Mouse (Mus musculus) thymus, adult 2 months (tissue): ENCODE data around the gene 4933406M09Rik. TPM values are rescaled to one million over a fixed set of nuclear protein-coding genes. Genes with fewer than 3 reads are reported as not detected.

Source experiments
- DNase-seq: peaks from one replicate; pipeline ENCODE4 v3.0.0; 2021
- H3K27ac ChIP-seq: fragments of 200-500 bp; 2 replicates; pipeline ENCODE4 v1.5.1; 2012; ENCODE audit warnings: low read length, control low read depth; ENCODE audit not compliant: control insufficient read depth, insufficient read depth
- H3K27me3 ChIP-seq: fragments of 200-500 bp; 2 replicates; pipeline ENCODE4 v1.6.1; 2012; ENCODE audit warnings: mild to moderate bottlenecking, low read length, moderate library complexity, mixed read lengths; ENCODE audit not compliant: control insufficient read depth, insufficient read depth
- H3K36me3 ChIP-seq: fragments of 200-500 bp; 2 replicates; pipeline ENCODE4 v1.6.1; 2012; ENCODE audit warnings: mild to moderate bottlenecking, low read length, moderate library complexity; ENCODE audit not compliant: control insufficient read depth, insufficient read depth
- H3K4me1 ChIP-seq: fragments of 200-500 bp; replicated peaks from 2 replicates; pipeline ENCODE4 v1.6.1; 2012; ENCODE audit warnings: low read length; ENCODE audit not compliant: control insufficient read depth, insufficient read depth
- H3K4me3 ChIP-seq: fragments of 200-500 bp; 2 replicates; pipeline ENCODE4 v1.5.1; 2012; ENCODE audit warnings: mild to moderate bottlenecking, low read length, control low read depth, moderate library complexity; ENCODE audit not compliant: control insufficient read depth, insufficient read depth
- CTCF ChIP-seq: fragments of 200-500 bp; IDR thresholded peaks from 2 replicates; pipeline ENCODE4 v1.5.1; 2012; ENCODE audit warnings: mild to moderate bottlenecking, control low read depth, low read length, moderate library complexity, borderline replicate concordance; ENCODE audit not compliant: control insufficient read depth, poor library complexity, insufficient read depth; ENCODE audit errors: extremely low read depth
- POLR2A ChIP-seq: fragments of 200-500 bp; IDR thresholded peaks from 2 replicates; pipeline ENCODE4 v1.6.1; 2012; ENCODE audit warnings: mild to moderate bottlenecking, low read length, control low read depth, moderate library complexity; ENCODE audit not compliant: control insufficient read depth, poor library complexity, insufficient read depth; ENCODE audit errors: extremely low read depth
- WGBS: fragments of 180-500 bp; shearing (Covaris S2); methylation state at CpG from one replicate; pipeline ENCODE4 v1.1.7; 2018; 5-methylcytosine and 5-hydroxymethylcytosine counted together
- polyA plus RNA-seq: library from polyadenylated mRNA; depleted of rRNA; stranded (reverse); fragments of >200 nt; gene quantifications from 2 replicates; pipeline ENCODE4 v1.2.3, GENCODE M21; 2012; rRNA removed

4933406M09Rik gene
- polyA plus RNA-seq, 1 experiment: not detected

DNA sequence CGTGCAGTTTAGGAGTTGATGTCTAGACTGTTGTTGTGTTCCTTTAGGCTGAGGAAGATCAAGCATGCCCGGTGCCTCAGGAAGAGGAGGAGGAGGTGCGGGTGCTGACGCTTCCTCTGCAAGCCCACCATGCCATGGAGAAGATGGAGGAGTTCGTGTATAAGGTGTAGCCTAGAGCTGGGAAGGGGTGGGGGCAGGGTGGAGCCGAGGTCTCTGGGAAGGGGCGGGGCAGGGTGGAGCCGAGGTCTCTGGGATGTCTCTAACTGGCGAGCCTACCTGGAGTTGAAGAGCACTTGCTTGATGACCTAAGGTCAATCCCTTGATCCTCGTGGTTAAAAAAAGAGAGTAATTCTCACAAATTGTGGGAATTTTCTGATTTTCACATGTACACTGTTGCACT lies 38.2 kb downstream of the 4933406M09Rik start:
- peaks cover 56% of the 10 kb centered on the region for H3K36me3 ChIP-seq
- H3K4me1 ChIP-seq: no peaks in the 10 kb centered on the region
- whole genome bisulfite sequencing: 89% methylated on average over 10 of the region's 10 CpGs
- H3K27ac ChIP-seq: no peak overlapping the region
- no peak for TF ChIP-seq POLR2A
- no peak for TF ChIP-seq CTCF
- H3K4me3 ChIP-seq: no peak overlapping the region
- DNase-seq: no peak
- no peaks in the 10 kb centered on the region for H3K27me3 ChIP-seq

DNA sequence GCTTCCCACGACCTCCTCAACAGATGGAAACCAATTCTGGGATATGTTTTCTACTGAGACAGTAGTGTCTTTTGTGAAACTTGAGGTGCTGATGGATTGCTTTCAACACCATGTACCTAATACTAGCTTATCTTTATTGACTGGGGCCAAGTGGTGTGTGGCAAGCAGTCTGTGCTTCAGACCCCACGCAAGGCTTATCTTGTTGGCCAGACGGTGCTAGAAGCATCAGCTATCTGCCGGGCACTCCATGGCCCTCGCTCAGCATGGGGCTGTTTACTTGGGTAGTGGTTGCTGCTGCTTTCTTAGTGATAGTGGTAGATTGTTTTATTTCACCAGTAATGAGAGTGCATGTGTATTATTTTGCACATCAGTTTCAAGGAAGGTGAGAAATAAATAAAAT lies 40.5 kb downstream of the 4933406M09Rik start:
- Histone ChIP-seq H3K27me3 (no peaks in the 10 kb centered on the region), H3K4me1 (no peaks in the 10 kb centered on the region), H3K27ac (no peak overlapping the region), H3K36me3 (peaks cover 67% of the 10 kb centered on the region), H3K4me3 (no peak overlapping the region)
- no peak for TF ChIP-seq POLR2A
- DNase-seq: no peak
- WGBS: 95% methylated on average over 5 of the region's 5 CpGs

DNA sequence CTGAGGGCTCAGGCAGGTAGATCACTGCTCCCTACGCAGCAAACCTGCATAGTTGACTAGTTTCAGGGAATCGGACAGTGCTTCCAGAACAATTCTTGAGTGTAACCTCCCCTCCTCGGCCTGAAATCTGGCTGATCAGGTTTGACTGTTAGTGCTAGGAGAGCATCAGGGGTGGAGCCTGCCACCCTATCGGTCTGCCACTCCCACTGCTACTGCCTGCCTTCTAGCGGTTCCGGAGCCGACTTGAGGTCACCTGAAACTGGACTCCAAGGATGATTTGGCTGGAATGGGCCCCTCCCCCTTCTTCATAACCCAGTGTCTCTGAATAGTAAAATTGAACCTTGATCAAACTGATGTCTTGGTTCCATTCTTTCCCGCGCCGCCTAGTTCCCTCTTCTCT lies 47.3 kb downstream of the 4933406M09Rik start:
- H3K36me3 ChIP-seq: peaks cover 31% of the 10 kb centered on the region

GRCm38 (mm10) chr1:134433473-134433872 lies 47.7 kb downstream of the 4933406M09Rik start:
- TF ChIP-seq POLR2A (no peak), CTCF (no peak)
- Histone ChIP-seq H3K27me3 (no peaks in the 10 kb centered on the region), H3K4me3 (no peak overlapping the region), H3K27ac (no peak overlapping the region), H3K36me3 (peaks cover 27% of the 10 kb centered on the region), H3K4me1 (0 out of 2 replicates have a peak, but pooled peaks cover 2% of the 10 kb centered on the region)
- 92% methylated on average over 4 of the region's 4 CpGs for WGBS
- DNase-seq: no peak

More for the DNA sequence above, 47.3 kb downstream of the 4933406M09Rik start:
- no peak for DNase-seq
- Histone ChIP-seq H3K27me3 (no peaks in the 10 kb centered on the region), H3K4me1 (0 out of 2 replicates have a peak, but pooled peaks cover 2% of the 10 kb centered on the region), H3K27ac (no peak overlapping the region), H3K4me3 (no peak overlapping the region)
- TF ChIP-seq POLR2A: no peak
- TF ChIP-seq CTCF: no peak
- WGBS: 93% methylated on average over 10 of the region's 10 CpGs

DNA sequence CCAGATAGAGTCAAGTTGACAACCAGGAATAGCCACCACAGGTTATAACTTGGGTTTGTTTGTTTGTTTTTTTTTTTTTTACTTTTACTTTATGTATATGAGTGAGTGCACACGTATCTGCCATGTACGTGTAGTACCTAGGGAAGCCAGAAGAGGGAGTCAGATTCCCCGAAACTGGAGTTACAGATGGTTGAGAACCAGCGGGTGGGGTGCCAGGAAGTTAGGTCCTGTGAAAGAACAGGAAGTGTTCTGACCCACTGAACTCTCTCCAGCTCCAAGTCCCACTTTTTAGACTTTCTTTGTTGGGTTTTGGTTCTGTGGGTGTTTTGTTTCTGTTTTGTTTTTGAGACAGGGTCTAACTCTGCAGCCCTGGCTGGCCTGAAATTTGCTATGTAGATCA lies 49.7 kb downstream of the 4933406M09Rik start:
- H3K27me3 ChIP-seq: no peaks in the 10 kb centered on the region
- peaks cover 21% of the 10 kb centered on the region for H3K36me3 ChIP-seq
- H3K27ac ChIP-seq: no peak overlapping the region
- no peak overlapping the region for H3K4me3 ChIP-seq
- peak; percentile 43 for DNase-seq
- 45% methylated on average over 4 of the region's 4 CpGs for WGBS
- 0 out of 2 replicates have a peak, but pooled peaks cover 2% of the 10 kb centered on the region for H3K4me1 ChIP-seq
- TF ChIP-seq CTCF (no peak), POLR2A (no peak)

DNA sequence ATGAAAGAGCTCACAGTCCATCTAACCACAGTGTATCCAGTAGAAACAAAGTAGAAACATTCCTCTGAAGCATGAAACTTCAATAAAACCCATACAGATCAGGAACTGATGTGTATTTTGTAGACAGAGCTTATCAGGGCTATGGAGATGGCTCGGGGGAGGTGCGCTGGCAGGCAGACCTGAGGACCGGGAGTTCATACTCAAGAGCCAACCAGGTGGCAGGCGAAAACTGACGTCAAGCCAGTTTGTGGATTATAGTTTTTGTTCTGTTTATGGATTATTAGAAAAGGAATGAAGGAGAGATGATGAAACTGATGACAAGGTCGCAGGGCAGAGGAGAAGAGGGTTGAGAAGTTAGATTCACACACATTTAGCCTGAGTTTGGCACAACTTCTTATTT lies 54.7 kb downstream of the 4933406M09Rik start:
- no peaks in the 10 kb centered on the region for H3K27me3 ChIP-seq
- no peak for TF ChIP-seq POLR2A
- TF ChIP-seq CTCF: no peak
- no peaks in the 10 kb centered on the region for H3K36me3 ChIP-seq
- H3K27ac ChIP-seq: no peak overlapping the region
- 94% methylated on average over 6 of the region's 6 CpGs for WGBS
- no peak for DNase-seq
- H3K4me1 ChIP-seq: 0 out of 2 replicates have a peak, but pooled peaks cover 2% of the 10 kb centered on the region
- no peak overlapping the region for H3K4me3 ChIP-seq

Other genes with a start within 250 kb of the 4933406M09Rik start
- 9.0 and 9.5 TPM in 2 replicates for gene Chil1, start 203.8 kb upstream of the 4933406M09Rik start, polyA plus RNA-seq
- gene Mybph, start 192.5 kb upstream of the 4933406M09Rik start, polyA plus RNA-seq: 0.33 and 0.35 TPM in 2 replicates
- 6.2 and 6.3 TPM in 2 replicates for gene Adora1, start 150.5 kb upstream of the 4933406M09Rik start, polyA plus RNA-seq
- gene Myog, start 96.0 kb upstream of the 4933406M09Rik start, polyA plus RNA-seq: 0.34 and 0.43 TPM in 2 replicates
- 13.6 and 17.2 TPM in 2 replicates for gene Ppfia4, start 53.0 kb upstream of the 4933406M09Rik start, polyA plus RNA-seq
- gene Tmem183a, start 24.0 kb upstream of the 4933406M09Rik start, polyA plus RNA-seq: 85.4 and 98.5 TPM in 2 replicates
- 44.9 and 47.2 TPM in 2 replicates for gene Cyb5r1, start 19.6 kb downstream of the 4933406M09Rik start, polyA plus RNA-seq
- gene Adipor1, start 29.4 kb downstream of the 4933406M09Rik start, polyA plus RNA-seq: 92.2 and 94.0 TPM in 2 replicates
- gene Klhl12, start 69.6 kb downstream of the 4933406M09Rik start, polyA plus RNA-seq: 7.7 and 7.9 TPM in 2 replicates
- gene Rabif, start 108.7 kb downstream of the 4933406M09Rik start, polyA plus RNA-seq: 24.8 and 25.0 TPM in 2 replicates
- not detected in 2 replicates for gene Mgat4e, start 163.7 kb downstream of the 4933406M09Rik start, polyA plus RNA-seq
- gene Kdm5b, start 174.2 kb downstream of the 4933406M09Rik start, polyA plus RNA-seq: 26.7 and 36.4 TPM in 2 replicates